Mouse (Mus musculus) heart, embryonic 11.5 days (tissue): Measurements from ENCODE around the gene Fcf1. TPM values are rescaled to one million over a fixed set of nuclear protein-coding genes. Genes with fewer than 3 reads are reported as not detected.

Source experiments
- ATAC-seq: fragments of 200-750 bp; cut with Nextera tagmentation; replicated peaks from 2 replicates; pipeline ENCODE4 v1.8.0; 2017; ENCODE audit warnings: moderate library complexity; ENCODE audit not compliant: insufficient number of reproducible peaks, low FRiP score, low TSS enrichment
- H3K27ac ChIP-seq: fragments of 300-500 bp; sonication (generic); 2 replicates; pipeline ENCODE4 v1.5.1; 2014; ENCODE audit warnings: mild to moderate bottlenecking, low read depth, low read length
- H3K27me3 ChIP-seq: fragments of 300-500 bp; sonication (generic); 2 replicates; pipeline ENCODE4 v1.6.1; 2014; ENCODE audit warnings: mild to moderate bottlenecking, low read length, mixed read lengths; ENCODE audit not compliant: control insufficient read depth, insufficient read depth
- H3K36me3 ChIP-seq: fragments of 300-500 bp; sonication (generic); 2 replicates; pipeline ENCODE4 v1.6.1; 2014; ENCODE audit warnings: mild to moderate bottlenecking, low read length, moderate library complexity, mixed read lengths; ENCODE audit not compliant: control insufficient read depth, insufficient read depth
- H3K4me1 ChIP-seq: fragments of 300-500 bp; sonication (generic); 2 replicates; pipeline ENCODE4 v1.6.1; 2014; ENCODE audit warnings: low read length; ENCODE audit not compliant: control insufficient read depth, insufficient read depth
- H3K4me2 ChIP-seq: fragments of 300-500 bp; sonication (generic); 2 replicates; pipeline ENCODE4 v1.6.1; 2014; ENCODE audit warnings: mild to moderate bottlenecking, moderate library complexity
- H3K4me3 ChIP-seq: fragments of 300-500 bp; sonication (generic); 2 replicates; pipeline ENCODE4 v1.5.1; 2014; ENCODE audit warnings: low read depth, low read length
- H3K9ac ChIP-seq: fragments of 300-500 bp; sonication (generic); 2 replicates; pipeline ENCODE4 v1.6.1; 2014; ENCODE audit warnings: mild to moderate bottlenecking, low read depth, low read length, moderate library complexity
- H3K9me3 ChIP-seq: fragments of 300-500 bp; sonication (generic); replicated peaks from 2 replicates; pipeline ENCODE4 v1.6.1; 2016; ENCODE audit warnings: low read length; ENCODE audit not compliant: control insufficient read depth
- WGBS: fragments of 180-500 bp; shearing (Covaris S2); extraction: QIAGEN DNeasy Blood & Tissue Kit; methylation state at CpG from one replicate; pipeline ENCODE4 v1.1.7; 2014; ENCODE audit not compliant: insufficient replicate concordance; 5-methylcytosine and 5-hydroxymethylcytosine counted together
- polyA plus RNA-seq: library from polyadenylated mRNA; unstranded; fragments of >200 nt; fragmentation: Nextera tagmentation; extraction: Ambion mirVana; gene quantifications from 2 replicates; pipeline ENCODE4 v1.2.1, GENCODE M21; 2014

Fcf1 gene
- polyA plus RNA-seq, 1 experiment from 2014 or later, result 102 TPM

GRCm38 (mm10) chr12:84941717-84942116 lies 29.0 kb upstream of the Fcf1 start:
- Histone ChIP-seq H3K4me1 (peaks cover 9% of the 10 kb centered on the region; the same call in 1 of the 2 replicates), H3K4me3 (no peak overlapping the region), H3K9ac (no peak overlapping the region), H3K9me3 (no peaks in the 10 kb centered on the region), H3K27ac (no peak overlapping the region), H3K4me2 (no peak overlapping the region), H3K27me3 (no peaks in the 10 kb centered on the region), H3K36me3 (peaks cover 13% of the 10 kb centered on the region)
- no peak for ATAC-seq
- 94% methylated on average over 13 of the region's 13 CpGs for WGBS

GRCm38 (mm10) chr12:84943006-84943952 lies 27.4 kb upstream of the Fcf1 start:
- peaks cover 9% of the 10 kb centered on the region; the same call in 1 of the 2 replicates for H3K4me1 ChIP-seq
- ATAC-seq, result no peak
- no peak overlapping the region for H3K9ac ChIP-seq
- no peaks in the 10 kb centered on the region for H3K9me3 ChIP-seq
- H3K4me2 ChIP-seq, result no peak overlapping the region
- no peaks in the 10 kb centered on the region for H3K27me3 ChIP-seq
- H3K4me3 ChIP-seq, result no peak overlapping the region
- peaks cover 16% of the 10 kb centered on the region for H3K36me3 ChIP-seq
- H3K27ac ChIP-seq, result no peak overlapping the region
- 79% methylated on average over 21 of the region's 21 CpGs for WGBS

- H3K27ac ChIP-seq, result no peak overlapping the region
- peaks cover 14% of the 10 kb centered on the region for H3K36me3 ChIP-seq
- H3K4me1 ChIP-seq, result peaks cover 12% of the 10 kb centered on the region; the same call in 1 of the 2 replicates
- no peak overlapping the region for H3K9ac ChIP-seq
- no peak overlapping the region for H3K4me2 ChIP-seq
- no peaks in the 10 kb centered on the region for H3K27me3 ChIP-seq
- no peak overlapping the region for H3K4me3 ChIP-seq
- H3K9me3 ChIP-seq, result no peaks in the 10 kb centered on the region
- WGBS, result 57% methylated on average over 4 of the region's 4 CpGs
- no peak for ATAC-seq
These were observed 26.4 kb upstream of the Fcf1 start for GRCm38 (mm10) chr12:84944150-84944812.

GRCm38 (mm10) chr12:84944813-84945553 lies 25.7 kb upstream of the Fcf1 start:
- ATAC-seq, result no peak
- H3K9ac ChIP-seq, result no peak overlapping the region
- 77% methylated on average over 9 of the region's 9 CpGs for WGBS
- H3K36me3 ChIP-seq, result peaks cover 13% of the 10 kb centered on the region
- H3K9me3 ChIP-seq, result no peaks in the 10 kb centered on the region
- peaks cover 12% of the 10 kb centered on the region; the same call in 1 of the 2 replicates for H3K4me1 ChIP-seq
- H3K4me3 ChIP-seq, result no peak overlapping the region
- no peaks in the 10 kb centered on the region for H3K27me3 ChIP-seq
- H3K27ac ChIP-seq, result no peak overlapping the region
- no peak overlapping the region for H3K4me2 ChIP-seq

GRCm38 (mm10) chr12:84947894-84948583 lies 22.7 kb upstream of the Fcf1 start:
- H3K9me3 ChIP-seq, result no peaks in the 10 kb centered on the region
- H3K4me2 ChIP-seq, result no peak overlapping the region
- no peaks in the 10 kb centered on the region for H3K27me3 ChIP-seq
- no peak overlapping the region for H3K27ac ChIP-seq
- no peak overlapping the region for H3K9ac ChIP-seq
- no peak overlapping the region for H3K4me3 ChIP-seq
- WGBS, result 68% methylated on average over 2 of the region's 2 CpGs
- peaks cover 9% of the 10 kb centered on the region; the same call in 1 of the 2 replicates for H3K4me1 ChIP-seq
- 0 out of 2 replicates have a peak, but pooled peaks cover 4% of the 10 kb centered on the region for H3K36me3 ChIP-seq
- no peak for ATAC-seq

GRCm38 (mm10) chr12:84948584-84949285 lies 22.0 kb upstream of the Fcf1 start:
- WGBS, result 54% methylated on average over 6 of the region's 6 CpGs
- Histone ChIP-seq H3K9ac (no peak overlapping the region), H3K36me3 (0 out of 2 replicates have a peak, but pooled peaks cover 4% of the 10 kb centered on the region), H3K4me3 (no peak overlapping the region), H3K27me3 (no peaks in the 10 kb centered on the region), H3K4me2 (no peak overlapping the region), H3K9me3 (no peaks in the 10 kb centered on the region), H3K4me1 (peaks cover 9% of the 10 kb centered on the region; the same call in 1 of the 2 replicates), H3K27ac (no peak overlapping the region)
- no peak for ATAC-seq

GRCm38 (mm10) chr12:84950763-84951162 lies 19.9 kb upstream of the Fcf1 start:
- H3K27me3 ChIP-seq, result no peaks in the 10 kb centered on the region
- peaks cover 4% of the 10 kb centered on the region; the same call in 1 of the 2 replicates for H3K36me3 ChIP-seq
- WGBS, result 90% methylated on average over 6 of the region's 6 CpGs
- no peak for ATAC-seq
- no peak overlapping the region for H3K4me3 ChIP-seq
- H3K9ac ChIP-seq, result no peak overlapping the region
- peaks cover 3% of the 10 kb centered on the region; the same call in 1 of the 2 replicates for H3K4me1 ChIP-seq
- H3K9me3 ChIP-seq, result no peaks in the 10 kb centered on the region
- no peak overlapping the region for H3K4me2 ChIP-seq
- H3K27ac ChIP-seq, result no peak overlapping the region
